Mouse (Mus musculus) ES-E14 (cell line): Measurements from ENCODE around the gene Dgat2. TPM values are rescaled to one million over a fixed set of nuclear protein-coding genes. Genes with fewer than 3 reads are reported as not detected.

Source experiments
- DNase-seq: peaks from one replicate; pipeline ENCODE4 v3.0.0-alpha.2; 2013; ENCODE audit warnings: low read depth, low spot score
- H3K27ac ChIP-seq: 2 replicates; pipeline ENCODE4 v1.5.1; 2012; ENCODE audit warnings: low read depth, mild to moderate bottlenecking, low read length, moderate library complexity, mixed read lengths; ENCODE audit not compliant: poor library complexity, insufficient read depth, severe bottlenecking
- H3K36me3 ChIP-seq: 2 replicates; pipeline ENCODE4 v1.6.1; 2012; ENCODE audit warnings: mild to moderate bottlenecking, low read length, moderate library complexity, mixed read lengths; ENCODE audit not compliant: control insufficient read depth, poor library complexity, insufficient read depth, severe bottlenecking
- H3K4me1 ChIP-seq, 2 experiments: fragments of 150-350 bp in 1 of 2; sonication (generic) in 1 of 2; 2 replicates each; pipeline ENCODE4 v1.6.1; 2012; ENCODE audit warnings: low read length in 2 of 2, mild to moderate bottlenecking in 1 of 2, mixed read lengths in 1 of 2; ENCODE audit not compliant: control insufficient read depth in 2 of 2, insufficient read depth in 2 of 2, poor library complexity in 1 of 2
- H3K4me3 ChIP-seq, 2 experiments: fragments of 150-350 bp in 1 of 2; sonication (generic) in 1 of 2; 2 replicates each; pipeline ENCODE4 v1.5.1; 2012; ENCODE audit warnings: low read length in 2 of 2, low read depth in 1 of 2, mild to moderate bottlenecking in 1 of 2, mixed read lengths in 1 of 2; ENCODE audit not compliant: insufficient read depth in 1 of 2, poor library complexity in 1 of 2, severe bottlenecking in 1 of 2
- H3K9ac ChIP-seq: 2 replicates; pipeline ENCODE4 v1.6.1; 2012; ENCODE audit warnings: low read depth, mild to moderate bottlenecking, low read length, mixed read lengths; ENCODE audit not compliant: poor library complexity, insufficient read depth, severe bottlenecking
- H3K9me3 ChIP-seq: fragments of 150-350 bp; sonication (generic); 2 replicates; pipeline ENCODE4 v1.6.1; 2012; ENCODE audit warnings: low read depth, mild to moderate bottlenecking, low read length; ENCODE audit not compliant: control insufficient read depth, insufficient read depth
- CHD2 ChIP-seq: IDR thresholded peaks from 2 replicates; pipeline ENCODE4 v1.6.1; 2014; ENCODE audit warnings: mild to moderate bottlenecking, low read depth, low read length, inconsistent platforms
- HCFC1 ChIP-seq: IDR thresholded peaks from 2 replicates; pipeline ENCODE4 v1.6.1; 2012; ENCODE audit warnings: low read length, inconsistent platforms, borderline replicate concordance; ENCODE audit not compliant: insufficient read depth
- MAFK ChIP-seq: IDR thresholded peaks from 2 replicates; pipeline ENCODE4 v1.6.1; 2014; ENCODE audit warnings: mild to moderate bottlenecking, low read depth, low read length, inconsistent platforms; ENCODE audit not compliant: insufficient read depth
- ZC3H11A ChIP-seq: IDR thresholded peaks from 2 replicates; pipeline ENCODE4 v1.6.1; 2012; ENCODE audit warnings: low read depth, mild to moderate bottlenecking, inconsistent platforms, low read length, borderline replicate concordance
- ZNF384 ChIP-seq: IDR thresholded peaks from 2 replicates; pipeline ENCODE4 v1.6.1; 2012; ENCODE audit warnings: low read depth, low read length, inconsistent platforms
- in situ Hi-C, 2 experiments: fragments of 600-800 bp; cut with MboI; formaldehyde crosslinking; loops; one replicate each; pipeline ENCODE4 v1.15.1; 2025; ENCODE audit warnings: low sequenced_read_pairs in 2 of 2, inconsistent platforms in 1 of 2; ENCODE audit not compliant: unreplicated experiment in 2 of 2
- total RNA-seq: library from RNA; depleted of rRNA; stranded (reverse); fragments of 300-350 nt; gene quantifications from 2 replicates; pipeline ENCODE4 v1.2.3, GENCODE M21; 2012; rRNA removed

The Dgat2 gene
- total RNA-seq, 1 experiment: 17.0 TPM

DNA sequence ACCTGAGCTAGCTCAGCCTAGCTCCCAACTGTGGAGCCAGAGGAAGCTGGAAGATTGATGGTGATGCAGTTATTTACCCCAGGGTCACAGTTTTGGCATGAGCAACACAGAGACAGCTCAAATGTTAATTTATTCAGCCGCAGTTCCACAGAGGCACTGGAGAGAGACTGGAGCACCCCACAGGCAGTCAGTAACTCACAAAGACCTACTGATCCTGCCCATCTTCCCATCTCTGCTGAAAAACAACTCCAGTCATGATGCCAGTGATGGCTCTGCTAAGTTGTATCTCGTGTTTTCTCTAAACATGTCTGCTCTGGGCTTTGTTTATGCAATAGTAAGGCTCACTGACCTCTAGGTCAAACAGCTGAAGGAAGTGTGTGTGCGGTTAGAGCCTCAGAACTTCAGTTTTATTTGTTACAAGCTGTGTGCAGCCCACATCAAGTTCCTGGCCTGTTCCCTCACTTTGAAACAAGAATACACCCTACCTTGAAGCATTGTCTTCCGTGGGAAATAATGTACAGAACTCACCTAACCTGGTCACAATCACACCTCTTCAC is 75.7 kb downstream of the Dgat2 start:
- H3K9ac ChIP-seq: no peak overlapping the region
- H3K4me1 ChIP-seq: peaks cover 2 to 6% of the 10 kb centered on the region in 2 experiments; a peak in 3 of 4 replicates
- DNase-seq: no peak
- no peak for TF ChIP-seq ZC3H11A
- no peak for TF ChIP-seq CHD2
- no peak for TF ChIP-seq MAFK
- no peak for TF ChIP-seq HCFC1
- no peak for TF ChIP-seq ZNF384
- in situ Hi-C loops: no loop called here
- no peaks in the 10 kb centered on the region for H3K36me3 ChIP-seq
- no peak overlapping the region for H3K4me3 ChIP-seq
- no peak overlapping the region for H3K27ac ChIP-seq
- H3K9me3 ChIP-seq: no peaks in the 10 kb centered on the region

Other genes starting within 250 kb of the Dgat2 start
- gene Uvrag, start 41.6 kb downstream of the Dgat2 start, total RNA-seq: 13.6 and 14.6 TPM in 2 replicates
- gene Mogat2, start 55.9 kb upstream of the Dgat2 start, total RNA-seq: 9.1 and 22.9 TPM in 2 replicates
- gene Map6, start 84.7 kb upstream of the Dgat2 start, total RNA-seq: 6.7 and 13.5 TPM in 2 replicates
- gene Serpinh1, start 170.5 kb upstream of the Dgat2 start, total RNA-seq: 337 and 500 TPM in 2 replicates
- 8.3 and 10.2 TPM in 2 replicates for gene Gdpd5, start 198.7 kb upstream of the Dgat2 start, total RNA-seq